Mouse (Mus musculus): ENCODE data around the gene Borcs5.

Gene Borcs5

GRCm38 (mm10) chr6:134639210-134639609, at the start of gene Borcs5:
Borcs5 (plus strand) TSS chr6:134639510.
- no peak for DNase-seq

DNA sequence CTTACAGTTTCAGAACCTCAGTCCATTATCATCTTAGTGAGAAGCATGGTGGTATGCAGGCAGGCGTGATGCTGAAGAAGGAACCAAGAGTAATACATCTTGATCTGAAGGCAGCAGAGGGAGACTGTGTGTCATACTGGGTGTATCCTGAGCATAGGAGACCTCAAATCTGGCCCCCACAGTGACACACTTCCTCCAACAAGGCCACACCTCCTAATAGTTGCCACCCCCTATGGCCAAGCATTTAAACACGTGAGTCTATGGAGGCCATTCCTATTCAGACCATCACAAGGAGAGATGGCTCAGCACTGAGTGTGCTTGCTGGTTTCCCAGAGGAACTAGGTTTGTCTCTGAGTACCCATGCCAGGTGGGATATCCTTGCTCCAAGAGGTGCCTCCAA, 47.7 kb upstream of the Borcs5 start:
- no peak for DNase-seq

- no peak for DNase-seq
These were observed 44.5 kb upstream of the Borcs5 start for GRCm38 (mm10) chr6:134594569-134595442.

- no peak for DNase-seq
These were observed 41.6 kb upstream of the Borcs5 start for GRCm38 (mm10) chr6:134597651-134598229.

GRCm38 (mm10) chr6:134599239-134599638, 40.1 kb upstream of the Borcs5 start:
- DNase-seq = no peak

GRCm38 (mm10) chr6:134601130-134601529, 38.2 kb upstream of the Borcs5 start:
- DNase-seq = no peak

GRCm38 (mm10) chr6:134601766-134602165, 37.5 kb upstream of the Borcs5 start:
- DNase-seq = no peak

- no peak for DNase-seq
These were observed 36.8 kb upstream of the Borcs5 start for GRCm38 (mm10) chr6:134602371-134603003.

GRCm38 (mm10) chr6:134605196-134605595, 34.1 kb upstream of the Borcs5 start:
- DNase-seq = no peak

- DNase-seq = no peak
These were observed 32.8 kb upstream of the Borcs5 start for GRCm38 (mm10) chr6:134606540-134606939.

DNA sequence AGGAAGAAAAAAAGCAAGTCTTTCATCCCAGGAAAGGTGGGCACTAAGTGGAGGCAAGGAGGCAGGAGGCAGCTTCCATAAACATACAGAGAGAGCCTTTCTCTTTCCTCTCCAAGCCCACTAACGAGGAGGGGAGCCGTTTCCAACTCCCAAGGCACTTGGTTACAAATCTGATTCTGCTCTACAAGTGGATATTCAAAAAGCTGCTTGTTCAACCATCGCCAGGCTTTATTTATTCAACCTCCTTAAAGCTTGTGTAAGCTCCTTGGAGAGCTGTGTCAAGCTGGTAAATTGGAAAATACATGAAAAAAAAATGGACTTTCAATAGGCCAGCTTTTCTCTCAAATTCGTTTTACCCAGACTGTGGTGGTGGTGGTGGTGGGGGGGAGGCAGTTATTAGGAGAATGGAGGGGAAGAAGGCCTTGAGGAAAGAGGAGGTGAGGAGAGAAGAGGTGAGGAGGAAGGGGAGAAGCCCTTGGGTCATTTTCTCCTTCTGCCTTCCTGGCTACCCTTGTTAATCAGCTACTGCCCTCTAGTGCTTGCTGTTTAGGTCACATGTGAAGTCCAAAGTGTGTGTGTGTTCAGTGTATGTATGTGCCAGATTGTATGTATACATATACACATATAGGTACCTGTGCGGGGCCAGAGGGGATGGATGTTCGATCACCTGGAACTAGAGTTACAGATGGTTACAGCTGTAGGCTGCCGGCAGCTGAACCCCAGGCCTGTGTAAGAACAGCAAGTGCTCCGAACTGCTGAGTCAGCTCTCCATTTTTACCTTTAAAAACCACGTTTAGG, 32.2 kb upstream of the Borcs5 start:
- DNase-seq = peak; percentile 42

GRCm38 (mm10) chr6:134610380-134610779, 28.9 kb upstream of the Borcs5 start:
- no peak for DNase-seq

- no peak for DNase-seq
These were observed 27.4 kb upstream of the Borcs5 start for GRCm38 (mm10) chr6:134611896-134612295.

DNA sequence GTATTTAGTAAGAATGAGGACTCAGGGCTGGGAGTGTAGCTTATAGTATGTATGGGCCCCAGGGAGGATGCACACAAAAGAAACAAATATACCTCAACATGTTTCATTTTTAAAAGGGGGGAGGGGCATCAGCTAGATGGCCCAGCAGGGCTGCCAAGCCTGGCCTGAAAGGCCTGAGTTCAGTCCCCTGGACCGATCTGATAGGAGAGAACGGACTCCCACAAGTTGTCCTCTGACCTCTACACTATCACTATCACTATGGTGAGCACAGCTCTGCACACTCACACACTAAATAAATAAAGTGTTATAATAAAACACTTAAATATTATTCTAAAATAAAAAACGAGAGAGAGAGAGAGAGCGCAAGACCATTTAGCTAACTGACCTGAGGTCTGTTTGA, 25.0 kb upstream of the Borcs5 start:
- no peak for DNase-seq

- peak; percentile 92 for DNase-seq
These were observed 24.3 kb upstream of the Borcs5 start for GRCm38 (mm10) chr6:134614723-134615648.

- no peak for DNase-seq
These were observed 21.7 kb upstream of the Borcs5 start for GRCm38 (mm10) chr6:134617589-134617988.

GRCm38 (mm10) chr6:134620129-134620528, 19.2 kb upstream of the Borcs5 start:
- DNase-seq = no peak

GRCm38 (mm10) chr6:134620846-134621551, 18.3 kb upstream of the Borcs5 start:
- DNase-seq = no peak

DNA sequence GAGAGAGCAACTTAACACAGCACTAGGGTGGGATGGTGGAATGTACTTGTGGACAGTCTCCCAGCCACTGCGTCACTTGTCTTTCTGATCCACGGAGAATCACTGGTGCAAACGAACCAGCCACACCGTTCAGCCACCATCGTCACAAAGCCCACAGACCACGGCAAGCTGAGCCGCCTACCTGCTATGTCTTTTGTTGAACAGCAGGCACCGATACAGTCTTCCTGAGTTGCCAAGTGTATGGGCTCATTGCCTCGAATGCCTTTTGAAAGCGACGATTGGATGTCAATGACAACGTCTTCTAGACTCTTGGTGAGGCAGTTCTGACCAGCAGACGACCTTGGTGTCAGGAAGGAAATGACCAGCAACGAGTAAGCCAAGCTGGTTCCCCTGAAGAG, 17.8 kb upstream of the Borcs5 start:
- no peak for DNase-seq

GRCm38 (mm10) chr6:134625431-134625830, 13.9 kb upstream of the Borcs5 start:
- no peak for DNase-seq

DNA sequence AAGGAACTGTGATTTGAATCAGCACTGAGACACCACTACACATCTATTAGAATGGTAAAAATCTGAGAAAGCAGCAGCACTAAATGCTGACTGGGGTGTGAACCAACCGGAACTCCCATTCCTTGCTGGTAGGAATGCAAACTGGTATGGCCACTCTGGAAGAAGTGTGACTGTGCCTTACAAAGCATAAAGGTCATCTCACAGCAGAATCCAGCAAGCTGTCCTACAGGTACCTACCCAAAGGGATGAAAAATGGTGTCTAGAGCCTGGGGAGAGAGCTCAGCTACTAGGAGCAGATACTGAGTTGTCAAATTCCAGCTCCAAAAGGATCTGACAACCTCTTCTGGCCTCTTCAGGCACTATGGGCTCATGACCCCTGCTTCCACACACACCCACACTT, 12.7 kb upstream of the Borcs5 start:
- DNase-seq = no peak

Measured in cerebellum, adult 9-10 months (tissue).